Comparison of ENCODE assay signal across 1 mouse cellular context in the genomic region with DNA sequence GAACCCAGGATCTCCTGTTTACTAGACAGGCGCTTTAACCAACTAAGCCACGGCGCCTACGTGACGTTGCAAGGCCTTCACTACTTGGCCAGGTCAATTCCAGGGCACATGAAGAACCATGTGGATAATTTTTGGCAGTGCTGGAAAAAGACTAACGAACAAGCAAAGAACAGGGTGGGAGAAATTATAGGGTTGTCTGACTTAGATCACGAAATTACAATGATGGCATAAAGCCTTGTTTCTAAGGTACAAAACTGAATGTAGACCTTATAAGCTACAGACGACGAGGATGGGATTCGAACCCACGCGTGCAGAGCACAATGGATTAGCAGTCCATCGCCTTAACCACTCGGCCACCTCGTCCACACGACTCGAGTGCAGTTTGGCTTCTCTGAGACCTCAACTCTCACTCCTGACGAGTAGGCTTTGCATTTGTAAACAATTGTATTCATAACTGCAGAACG.
A peak's percentile ranks its signal among the peaks of the same experiment; 100 is the strongest.
TF ChIP-seq lines count a peak whose summit lies in the region.

No protein-coding gene starts in this region.

TF ChIP-seq in C2C12, 6 proteins besides CTCF, POLR2A, EP300 and RAD21:
- TF ChIP-seq MYOG (IDR thresholded peaks at IDR 0.05; ENCODE audit: control insufficient read depth, extremely low read depth, insufficient read length) (no peak), CEBPB (IDR thresholded peaks at IDR 0.05; ENCODE audit: low read depth) (peak; percentile 22), MAX (IDR thresholded peaks at IDR 0.05) (no peak), FOSL1 (IDR thresholded peaks at IDR 0.05; ENCODE audit: insufficient read depth, low read length, poor library complexity, severe bottlenecking) (no peak)
